Mouse (Mus musculus): Measurements from ENCODE around the gene Tmem200a.

DNA sequence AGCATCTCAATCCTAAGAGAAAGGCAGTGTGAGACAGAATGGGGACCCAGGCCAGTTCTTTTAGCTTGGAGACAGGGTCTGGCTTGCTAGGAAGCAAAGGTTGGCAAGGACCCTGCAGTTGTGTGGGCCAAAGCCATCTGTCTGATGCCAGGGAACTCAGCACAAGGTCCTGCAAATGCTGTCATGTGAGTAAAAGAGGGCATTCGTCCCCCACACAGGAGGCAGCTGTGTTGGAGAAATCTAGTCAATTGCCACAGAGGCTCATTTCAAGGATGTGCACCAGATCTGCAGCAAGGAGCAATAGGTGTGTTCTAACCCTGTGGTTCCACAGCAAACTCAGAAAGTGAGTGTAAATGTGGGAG lies 41.0 kb upstream of the Tmem200a start:
- TF ChIP-seq CTCF (conservative IDR thresholded peaks at IDR 0.05; ENCODE audit: insufficient read depth, insufficient read length, low read depth, low read length), result no peak
- no peak for TF ChIP-seq POLR2A (IDR thresholded peaks at IDR 0.05; ENCODE audit: low read depth, low read length)
